Mouse (Mus musculus): ENCODE results near the gene Elf5. TPM values are rescaled to one million over a fixed set of nuclear protein-coding genes. Genes with fewer than 3 reads are reported as not detected.

Elf5 gene
- total RNA-seq (2023), result not detected

DNA sequence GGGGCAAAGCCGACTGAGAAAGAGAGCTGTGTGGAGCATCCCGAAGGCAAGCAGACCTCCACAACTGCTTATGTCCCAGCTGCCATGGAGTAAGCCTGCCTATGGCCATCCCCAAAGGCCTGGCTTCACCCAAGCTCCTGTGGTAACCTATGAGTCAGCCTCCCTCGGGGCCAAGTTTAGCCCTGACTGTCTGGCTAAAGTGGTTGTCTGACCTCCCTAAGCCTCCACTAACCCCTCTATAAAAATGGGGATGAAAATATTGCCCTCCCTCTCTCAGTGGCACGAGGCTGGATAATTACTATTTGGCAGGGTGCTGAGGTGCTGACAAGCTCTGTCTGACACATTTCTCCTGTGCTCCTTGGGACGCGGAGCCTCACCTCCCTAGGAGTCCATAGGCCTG lies at the start of gene Elf5:
TSS of gene Elf5 (plus strand) at position 341 of the 400 bp plus-strand sequence.

DNA sequence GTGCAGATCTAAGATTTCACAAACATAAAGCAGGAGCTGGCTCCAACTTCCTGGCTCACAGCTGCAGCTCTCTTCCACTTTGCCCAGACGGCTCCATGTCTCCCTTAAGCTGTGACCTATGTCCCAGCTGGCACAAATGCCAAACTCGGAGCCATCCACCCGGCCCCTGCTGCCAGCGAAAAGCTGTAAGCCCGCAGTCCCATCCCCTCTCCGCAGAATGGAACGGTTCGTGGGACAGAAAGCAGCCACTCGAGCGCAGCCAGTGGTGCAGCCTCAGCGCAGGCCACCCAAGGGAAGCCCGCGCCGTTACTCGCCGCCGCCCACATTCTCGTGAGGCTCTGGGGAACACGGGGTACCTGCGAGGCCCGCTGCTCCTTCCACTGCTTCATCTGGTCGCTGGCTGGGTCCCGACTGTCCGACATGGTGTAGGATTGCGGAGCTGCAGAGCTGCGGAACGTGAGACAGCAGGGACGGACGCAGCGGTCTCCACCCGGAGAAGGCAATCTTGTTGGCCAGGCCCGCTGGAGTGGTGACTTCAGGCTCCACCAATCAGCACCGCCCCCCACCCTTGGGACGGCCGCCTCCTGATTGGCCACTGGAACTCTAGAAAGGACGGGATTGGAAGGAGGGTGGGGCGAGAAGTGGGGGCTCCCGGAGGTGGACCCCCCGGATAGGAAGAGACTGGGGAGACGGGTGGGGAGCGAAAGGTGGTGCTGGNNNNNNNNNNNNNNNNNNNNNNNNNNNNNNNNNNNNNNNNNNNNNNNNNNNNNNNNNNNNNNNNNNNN lies 73.3 kb downstream of the Elf5 start, which contains the start of gene Cat:
TSS of gene Cat (minus strand) at position 544 of the 785 bp plus-strand sequence.

Other genes starting within 250 kb of the Elf5 start
- gene Ehf, start 108.4 kb upstream of the Elf5 start, total RNA-seq (2023), result 1 to 10 TPM; 4.3 to 6.0 TPM
- gene Cat, start 73.5 kb downstream of the Elf5 start, total RNA-seq (2023), result 100 to 1,000 TPM; 101 to 105 TPM
- 1 to 10 TPM; 8.4 to 9.6 TPM for gene Abtb2, start 154.6 kb downstream of the Elf5 start, total RNA-seq (2023)

Data from monocyte, adult 59 days (primary cell).